Mouse (Mus musculus) CD4-positive naive resting alpha-beta T cell, adult 57 days (primary cell): Measurements from ENCODE around the gene Gm9495. TPM values are rescaled to one million over a fixed set of nuclear protein-coding genes. Genes with fewer than 3 reads are reported as not detected.

Experiments used
- total RNA-seq: library from RNA; stranded (reverse); gene quantifications from one replicate; pipeline ENCODE4 v1.2.4, GENCODE M21; 2023

Gene Gm9495
- total RNA-seq, result not detected

GRCm38 (mm10) chr8:69453465-69453864 lies at the start of gene Gm9495:
Gm9495 (minus strand) TSS chr8:69453565.

Other genes starting within 250 kb of the Gm9495 start
- 7.7 TPM for gene Zfp930, start 244.5 kb downstream of the Gm9495 start, total RNA-seq
- gene D130040H23Rik, start 182.5 kb downstream of the Gm9495 start, total RNA-seq, result 14.9 TPM
- gene Gm7697, start 69.4 kb upstream of the Gm9495 start, total RNA-seq, result not detected
- gene Zfp868, start 172.0 kb upstream of the Gm9495 start, total RNA-seq, result 68.5 TPM
- 0.27 TPM for gene Zfp964, start 200.9 kb upstream of the Gm9495 start, total RNA-seq